Mouse (Mus musculus): ENCODE measurements around the gene Tbce.
"Not testable (repeated sequence)": the region's sequence is repeated elsewhere in the genome, so short reads cannot be mapped to it uniquely, and the experiment has no call there.

Tbce gene

DNA sequence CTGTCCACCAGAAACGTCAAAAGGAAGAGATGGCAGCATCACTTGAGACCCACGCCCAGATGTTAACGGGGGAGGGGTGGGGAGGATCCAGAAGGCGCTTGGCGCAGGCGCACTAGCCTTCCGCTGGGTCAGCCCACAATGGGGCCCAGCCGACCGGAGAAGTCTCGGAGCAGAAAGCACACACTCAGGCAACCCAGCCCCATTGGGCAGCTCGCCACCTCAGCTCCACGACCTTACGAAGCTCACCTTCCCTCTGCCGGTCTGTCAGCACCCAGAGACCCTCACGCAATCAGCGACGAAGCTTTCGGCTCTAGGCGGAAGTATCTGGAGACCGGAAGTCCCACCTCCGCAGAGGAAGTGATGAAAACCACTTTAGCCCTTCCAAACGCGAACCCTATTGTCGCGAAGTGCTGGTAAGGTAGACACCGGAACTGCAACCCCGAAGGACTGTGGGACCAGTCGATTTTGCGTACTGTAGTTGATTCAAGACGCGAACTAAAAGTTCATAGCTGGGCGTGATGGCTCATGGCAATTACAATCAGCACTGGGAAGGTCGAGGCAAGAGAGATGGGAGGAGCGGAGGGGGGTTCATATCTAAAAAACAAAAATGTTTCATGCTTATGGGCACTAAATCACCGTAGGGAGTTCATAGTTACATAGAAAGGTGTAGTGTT is at the start of gene Tbce:
Gene Tbce (minus strand): TSS at position 347 of the 674 bp plus-strand sequence.
- peak; percentile 84 for DNase-seq (ENCODE audit: low read depth, low spot score)

- no peak for DNase-seq (ENCODE audit: low read depth, low spot score)
Measured at GRCm38 (mm10) chr13:14088669-14089068, 49.2 kb upstream of the Tbce start.

- DNase-seq (ENCODE audit: low read depth, low spot score), result no peak
Measured at GRCm38 (mm10) chr13:14075326-14075725, 35.9 kb upstream of the Tbce start.

GRCm38 (mm10) chr13:14074371-14074770 is 34.9 kb upstream of the Tbce start:
- DNase-seq (ENCODE audit: low read depth, low spot score), result no peak

GRCm38 (mm10) chr13:14069291-14069690 is 29.9 kb upstream of the Tbce start:
- no peak for DNase-seq (ENCODE audit: low read depth, low spot score)

- no peak for DNase-seq (ENCODE audit: low read depth, low spot score)
Measured at GRCm38 (mm10) chr13:14068035-14068434, 28.6 kb upstream of the Tbce start.

DNA sequence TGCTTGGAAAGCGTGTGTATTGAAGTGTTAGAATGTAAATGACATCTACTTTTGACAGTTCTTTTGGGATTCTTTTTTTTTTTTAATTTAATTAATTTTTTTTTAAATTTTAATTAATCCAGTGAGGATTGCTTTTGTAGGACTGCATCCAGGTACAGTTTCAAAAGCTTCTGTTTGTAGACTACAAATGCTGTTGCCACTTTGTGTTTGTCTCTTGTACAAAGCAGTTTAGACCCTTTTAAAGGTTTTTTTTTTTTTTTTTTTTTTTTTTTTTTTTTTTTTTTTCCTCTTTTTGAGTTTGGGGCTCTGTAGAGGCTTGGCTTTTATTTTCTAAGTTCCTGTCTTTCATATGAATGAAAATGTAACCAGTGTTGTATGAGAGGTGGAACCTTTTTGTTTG is 26.3 kb upstream of the Tbce start:
- DNase-seq (ENCODE audit: low read depth, low spot score), result no peak

- no peak for DNase-seq (ENCODE audit: low read depth, low spot score)
Measured at GRCm38 (mm10) chr13:14065028-14065380, 25.6 kb upstream of the Tbce start.

DNA sequence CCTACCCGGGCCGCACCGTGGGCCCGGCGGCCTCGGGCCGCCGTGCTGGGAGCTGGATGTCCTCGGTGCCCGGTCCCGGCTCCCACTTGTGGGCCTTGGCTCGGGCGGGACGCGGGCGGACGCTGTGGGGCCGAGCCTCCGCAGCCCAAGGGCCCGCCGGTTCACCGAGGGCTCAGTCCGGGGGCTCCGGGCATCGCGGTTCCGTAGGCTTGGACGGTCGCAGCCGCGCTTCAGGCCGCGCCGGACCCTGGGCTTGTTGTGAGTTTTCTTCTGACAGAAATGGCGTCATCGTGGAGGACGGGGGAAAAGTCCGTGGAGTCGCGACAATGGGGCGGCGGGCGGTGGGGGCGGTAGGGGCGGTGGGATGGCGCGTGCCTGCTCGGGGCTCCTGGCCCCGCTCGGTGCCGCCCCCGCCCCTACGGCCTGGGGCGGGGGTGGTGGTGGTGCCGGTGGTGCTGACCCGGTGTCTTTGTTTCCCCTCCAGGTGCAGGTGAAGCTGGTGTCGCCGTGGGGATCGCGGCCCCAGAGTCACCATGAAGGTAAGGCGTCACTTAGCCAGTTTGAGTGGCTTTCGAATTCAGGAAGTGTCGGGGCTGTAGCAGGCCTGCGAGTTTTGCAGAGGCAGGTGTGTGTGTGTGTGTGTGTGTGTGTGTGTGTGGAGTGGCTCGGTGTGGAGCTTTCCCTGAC is 25.0 kb upstream of the Tbce start:
- DNase-seq (ENCODE audit: low read depth, low spot score), result no peak

- peak; percentile 46 for DNase-seq (ENCODE audit: low read depth, low spot score)
Measured at GRCm38 (mm10) chr13:14063942-14064271, 24.5 kb upstream of the Tbce start.

GRCm38 (mm10) chr13:14063013-14063941 is 23.8 kb upstream of the Tbce start, which contains the start of the genes Arid4b and Ggps1:
Gene Arid4b (plus strand): TSS chr13:14063232.
Gene Ggps1 (minus strand): TSS chr13:14063488.
- DNase-seq (ENCODE audit: low read depth, low spot score), result peak; percentile 94

- no peak for DNase-seq (ENCODE audit: low read depth, low spot score)
Measured at GRCm38 (mm10) chr13:14062209-14063012, 23.0 kb upstream of the Tbce start.

DNA sequence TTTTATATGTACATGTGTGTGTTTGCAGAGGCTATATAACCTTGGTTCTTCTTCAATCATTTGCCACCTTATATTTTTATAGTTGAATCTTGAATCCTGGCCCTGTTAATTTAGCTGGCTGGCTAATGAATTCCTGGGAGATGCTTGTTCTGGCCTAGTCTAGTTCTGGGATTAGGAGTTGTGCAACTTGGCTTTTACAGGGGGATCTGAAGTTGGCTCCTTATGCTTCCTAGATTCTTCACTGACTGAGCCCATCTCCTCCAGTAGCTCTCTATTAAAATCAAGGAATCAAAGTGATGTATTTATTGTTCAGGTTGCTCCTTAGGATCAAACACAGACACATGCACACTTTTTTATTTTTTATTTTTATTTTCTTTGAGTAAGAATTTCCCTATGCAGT is 20.1 kb upstream of the Tbce start:
- DNase-seq (ENCODE audit: low read depth, low spot score), result no peak

DNA sequence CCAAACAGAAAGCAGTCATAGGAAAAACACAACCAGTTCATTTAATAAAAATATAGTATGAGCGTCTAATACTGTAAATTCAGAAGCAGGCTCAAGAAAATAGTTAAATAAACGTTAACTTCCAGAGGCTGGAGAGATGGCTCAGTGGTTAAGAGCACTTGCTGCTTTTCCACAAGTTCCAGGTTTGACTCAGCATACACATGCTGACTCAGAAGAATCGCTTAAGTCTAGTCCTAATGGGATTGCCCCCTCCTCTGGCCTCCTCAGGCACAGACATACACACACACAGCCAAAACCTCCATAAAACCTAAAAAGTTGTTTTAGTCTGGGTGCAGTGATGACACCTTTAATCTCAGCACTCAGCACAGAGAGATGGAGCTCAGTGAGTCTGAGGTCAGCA is 17.4 kb upstream of the Tbce start:
- DNase-seq (ENCODE audit: low read depth, low spot score), result no peak

DNA sequence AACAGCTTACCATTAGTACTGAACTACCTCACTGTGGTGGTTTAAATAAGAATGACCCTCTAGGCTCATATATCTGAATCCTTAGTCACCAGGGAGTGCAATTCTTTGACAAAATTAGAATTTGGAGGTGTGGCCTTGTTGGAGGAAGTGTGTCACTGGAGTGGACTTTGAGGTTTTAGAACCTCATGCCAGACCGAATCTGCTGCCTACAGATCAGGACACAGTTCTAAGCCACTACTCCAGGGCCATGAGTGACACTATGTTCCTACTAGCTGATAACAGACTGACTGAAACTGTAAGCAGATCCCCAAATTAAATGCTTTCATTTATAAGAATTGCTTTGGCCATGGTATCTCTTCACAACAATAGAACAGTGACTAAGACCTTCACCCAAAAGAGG is 10.4 kb upstream of the Tbce start:
- no peak for DNase-seq (ENCODE audit: low read depth, low spot score)

- DNase-seq (ENCODE audit: low read depth, low spot score), result no peak
Measured at GRCm38 (mm10) chr13:14044521-14044920, 5.1 kb upstream of the Tbce start.

DNA sequence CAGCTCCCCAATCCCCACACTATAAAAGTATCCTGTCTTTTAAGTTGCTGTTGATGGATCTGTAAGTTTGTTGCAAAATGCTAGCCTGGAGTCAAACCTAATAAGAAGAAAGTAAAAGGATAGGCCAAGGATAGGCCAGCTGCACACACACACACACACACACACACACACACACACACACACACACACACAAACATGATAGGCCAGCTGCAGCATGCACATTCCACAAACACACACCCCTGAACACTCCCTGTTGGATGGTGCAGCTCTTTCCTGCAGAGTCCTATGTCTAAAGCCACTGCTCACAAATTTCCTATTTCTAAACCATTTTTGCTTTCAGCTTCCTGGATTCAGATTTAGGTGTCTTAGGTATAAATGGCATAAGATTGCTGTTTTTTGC is 4.4 kb upstream of the Tbce start:
- no peak for DNase-seq (ENCODE audit: low read depth, low spot score)

DNA sequence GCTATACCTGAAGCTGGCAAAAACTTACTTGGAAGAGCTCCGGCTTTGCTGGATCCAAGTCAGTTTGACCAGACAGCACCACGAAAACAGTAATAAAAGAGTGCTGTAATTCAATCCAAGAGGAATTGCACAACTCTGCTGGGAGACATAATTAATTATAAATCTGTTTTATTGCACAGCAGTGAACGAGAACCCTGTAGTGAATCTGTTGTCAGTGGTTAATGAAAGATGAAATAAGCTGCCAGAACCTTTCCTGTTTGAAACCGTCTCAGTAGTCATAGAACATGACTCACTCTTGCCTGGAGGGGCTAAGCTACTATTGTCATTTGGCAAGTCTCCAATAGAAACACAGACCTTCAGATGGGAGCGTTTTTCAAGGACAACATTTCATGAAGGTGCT is 748 bp upstream of the Tbce start:
- no peak for DNase-seq (ENCODE audit: low read depth, low spot score)

- no peak for DNase-seq (ENCODE audit: low read depth, low spot score)
Measured at GRCm38 (mm10) chr13:14038911-14039291, 537 bp downstream of the Tbce start.

GRCm38 (mm10) chr13:14035875-14036630 is 3.4 kb downstream of the Tbce start:
- DNase-seq (ENCODE audit: low read depth, low spot score), result no peak

- not testable (repeated sequence) for DNase-seq (ENCODE audit: low read depth, low spot score)
Measured at GRCm38 (mm10) chr13:14035352-14035751, 4.1 kb downstream of the Tbce start.
